Mouse (Mus musculus) heart, adult 10 weeks (tissue): ENCODE results near the gene Ier5l. TPM values are rescaled to one million over a fixed set of nuclear protein-coding genes. Genes with fewer than 3 reads are reported as not detected.

Source experiments
- polyA plus RNA-seq: library from polyadenylated mRNA; stranded (reverse); fragments of 350-450 nt; fragmentation: Illumina TruSeq; extraction: RNeasy Lipid Tissue Mini Kit (QIAGEN cat#74804); gene quantifications from one replicate; pipeline ENCODE4 v1.2.3, GENCODE M21; 2014; ENCODE audit warnings: low read depth, low replicate concordance

Ier5l gene
- 2.9 TPM for polyA plus RNA-seq

DNA sequence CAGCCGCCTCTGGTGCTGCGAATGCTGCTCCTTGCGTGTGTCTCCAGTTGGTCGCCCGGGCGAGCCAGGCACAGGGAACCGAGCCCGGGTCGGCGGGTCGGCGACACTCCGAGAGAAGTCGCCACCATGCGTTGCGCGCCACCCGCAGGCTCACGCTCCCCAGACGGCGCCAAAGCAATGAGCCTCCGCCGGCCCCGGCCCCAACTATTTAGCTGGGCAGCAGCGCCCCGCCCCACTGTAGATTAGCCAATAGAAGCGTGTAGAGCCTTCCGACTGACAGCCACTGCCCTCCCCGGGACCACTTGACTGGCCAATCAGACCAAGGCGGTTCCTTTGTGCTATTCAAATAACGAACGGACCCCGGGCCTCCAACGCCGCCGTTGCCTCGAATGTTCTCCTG is at the start of gene Ier5l:
Gene Ier5l, minus strand, starts transcription at position 181 of the 400 bp plus-strand sequence.

Other genes with a start within 250 kb of the Ier5l start
- 24.1 TPM for gene Lrrc8a, start 236.5 kb downstream of the Ier5l start, polyA plus RNA-seq
- gene Gm28035, start 233.7 kb downstream of the Ier5l start, polyA plus RNA-seq = 5.9 TPM
- 112 TPM for gene Phyhd1, start 208.0 kb downstream of the Ier5l start, polyA plus RNA-seq
- gene Gm28038, start 193.2 kb downstream of the Ier5l start, polyA plus RNA-seq = not detected
- 22.6 TPM for gene Dolk, start 187.9 kb downstream of the Ier5l start, polyA plus RNA-seq
- 13.9 TPM for gene Nup188, start 187.8 kb downstream of the Ier5l start, polyA plus RNA-seq
- 78.3 TPM for gene Sh3glb2, start 114.9 kb downstream of the Ier5l start, polyA plus RNA-seq
- gene Miga2, start 110.0 kb downstream of the Ier5l start, polyA plus RNA-seq = 77.6 TPM
- gene Dolpp1, start 82.0 kb downstream of the Ier5l start, polyA plus RNA-seq = 9.7 TPM
- gene Crat, start 58.4 kb downstream of the Ier5l start, polyA plus RNA-seq = 388 TPM
- gene Ptpa, start 58.2 kb downstream of the Ier5l start, polyA plus RNA-seq = 72.3 TPM
- 1.0 TPM for gene Cstad, start 120.8 kb upstream of the Ier5l start, polyA plus RNA-seq